Mouse (Mus musculus) inflammation-experienced regulatory T-cells, adult 6 months (primary cell): ENCODE measurements around the gene Gmds. TPM values are rescaled to one million over a fixed set of nuclear protein-coding genes. Genes with fewer than 3 reads are reported as not detected.

ENCODE experiments used
- ATAC-seq: one replicate; pipeline ENCODE4 v1.8.0; 2017
- polyA plus RNA-seq, 3 experiments: library from polyadenylated mRNA; unstranded; fragments of 100-300 nt; shearing (Covaris generic); gene quantifications; one replicate each; pipeline ENCODE4 v1.2.1; 2017

Gmds gene
- polyA plus RNA-seq, result 10 to 100 TPM; 17.2 to 26.3 (median 21.8) TPM

DNA sequence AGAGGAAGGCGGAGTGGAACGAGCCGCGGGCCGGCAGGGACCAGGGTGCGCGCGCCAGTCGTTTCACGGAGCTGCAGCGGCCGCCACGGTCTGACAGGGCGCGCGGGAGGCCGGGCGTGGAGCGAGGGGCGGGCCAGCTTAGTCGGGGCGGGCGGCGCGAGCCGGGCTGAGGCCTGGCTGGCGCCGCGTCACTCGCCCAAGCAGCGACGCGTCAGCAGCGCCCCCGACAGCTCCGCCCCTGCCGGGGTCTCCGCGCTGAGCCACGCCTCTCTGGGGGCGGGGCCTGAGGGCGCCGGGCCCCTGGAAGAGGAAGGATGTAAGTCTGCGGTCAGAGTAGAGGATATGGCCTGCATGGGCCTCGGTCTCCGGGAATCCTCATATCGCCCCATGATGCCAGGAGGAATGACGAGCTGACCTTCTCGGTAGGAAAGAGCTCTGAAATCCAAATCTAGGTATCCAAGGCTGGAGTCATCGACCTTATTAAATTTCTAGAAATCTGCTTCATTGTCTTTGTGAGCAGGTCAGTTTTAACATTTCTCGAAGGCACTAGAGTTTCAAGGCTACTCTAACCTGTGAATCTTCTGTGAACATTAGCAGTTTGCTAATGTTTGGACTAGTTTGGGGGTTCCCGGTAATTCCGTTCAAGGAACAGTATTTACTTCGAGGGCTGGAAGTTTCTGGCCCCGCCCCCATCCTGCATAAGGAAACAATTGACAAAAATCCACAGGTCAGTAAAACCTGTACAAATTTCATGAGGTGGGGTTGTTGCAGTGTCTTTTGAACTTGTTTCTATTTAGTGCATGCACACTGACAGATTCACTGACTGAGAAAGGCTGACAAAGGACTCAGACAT, at the start of gene Gmds:
Gene Gmds, minus strand, starts transcription at position 228 of the 853 bp plus-strand sequence.
- ATAC-seq, result peak; percentile 91

DNA sequence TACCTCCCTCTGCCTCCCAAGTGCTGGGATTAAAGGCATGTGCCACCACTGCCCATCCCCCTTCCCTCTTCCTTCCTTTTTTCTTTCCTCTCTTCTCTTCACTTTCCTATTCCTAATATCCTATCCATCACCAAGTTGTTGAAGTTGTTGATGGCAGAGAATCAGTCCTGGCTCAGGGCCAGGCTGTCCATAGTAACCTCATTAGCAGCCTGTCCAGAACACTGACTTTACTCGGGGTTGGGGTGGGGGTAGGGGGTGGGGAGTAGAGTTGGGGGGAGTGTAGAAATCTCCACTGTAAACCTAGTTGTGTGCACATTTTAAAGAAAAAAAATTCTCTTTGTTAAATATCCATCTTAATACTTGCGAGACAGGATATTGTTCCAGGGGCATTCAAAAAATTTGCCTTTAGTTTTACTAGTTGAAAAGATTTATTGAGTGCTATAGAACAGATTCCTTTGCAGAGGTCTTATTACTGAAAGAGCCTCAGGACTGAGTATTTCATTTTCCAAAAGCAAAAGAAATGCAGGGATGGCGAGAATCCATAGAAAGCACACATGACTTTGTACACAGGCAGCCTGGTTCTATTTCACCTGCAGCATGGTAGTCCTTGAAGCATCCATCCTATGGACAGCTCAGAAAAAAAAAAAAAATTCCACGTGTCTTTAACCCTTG, 47.0 kb upstream of the Gmds start:
- no peak for ATAC-seq

DNA sequence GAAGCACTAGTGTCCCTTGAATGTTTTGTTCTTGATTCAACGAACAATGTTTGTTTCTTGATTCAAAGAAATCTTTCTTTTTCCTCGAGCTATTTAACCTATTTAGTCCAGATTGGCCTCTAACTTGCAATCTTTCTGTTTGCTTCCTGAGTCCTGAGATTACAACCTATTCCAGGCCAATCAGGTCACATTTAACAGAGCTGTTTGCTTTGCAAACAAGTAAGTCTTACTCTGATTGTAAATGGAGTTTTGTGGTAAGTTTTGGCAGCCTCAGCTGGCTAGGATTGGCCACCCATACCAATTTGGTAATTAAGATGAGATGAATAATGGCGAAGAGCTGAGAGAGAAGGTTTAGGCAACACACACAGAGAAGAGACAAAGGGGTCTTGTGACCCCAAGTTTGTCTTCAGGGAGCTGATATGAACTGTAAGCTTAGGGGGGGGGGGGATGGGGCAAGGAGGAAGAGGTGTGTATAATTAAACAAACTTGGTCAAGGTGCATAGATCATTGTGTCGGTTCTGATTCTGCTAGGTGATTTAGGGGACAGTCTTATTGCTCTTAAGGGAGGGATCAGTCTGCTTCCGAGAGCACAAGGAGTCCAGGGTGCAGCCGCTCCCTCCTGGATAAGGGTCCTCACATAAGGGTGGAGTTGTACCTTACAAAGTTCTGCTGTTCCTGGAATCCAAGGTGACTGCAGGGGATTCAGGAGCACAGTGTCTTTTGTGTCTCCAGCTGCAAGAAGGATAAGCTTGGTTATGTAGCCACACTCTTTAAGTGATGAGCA, 43.9 kb upstream of the Gmds start:
- no peak for ATAC-seq

DNA sequence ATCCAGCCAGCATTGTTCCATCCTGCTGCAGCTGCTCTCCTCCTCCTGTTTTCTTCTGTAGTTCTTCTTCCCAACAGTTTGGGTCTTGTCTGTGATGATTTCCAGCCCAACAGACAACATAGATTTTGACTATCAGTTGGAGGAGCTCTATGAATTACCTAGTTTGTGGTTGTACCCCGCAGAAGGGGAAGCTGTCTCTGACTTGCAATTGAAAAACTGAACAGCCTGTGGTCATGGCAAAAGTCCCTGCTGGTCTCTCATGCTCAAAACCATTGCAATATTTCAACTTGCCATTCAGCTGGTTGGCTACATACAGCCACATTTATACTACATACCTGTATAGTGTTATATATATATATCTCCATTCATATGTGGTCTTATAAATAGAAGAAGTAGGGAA, 40.1 kb upstream of the Gmds start:
- no peak for ATAC-seq

DNA sequence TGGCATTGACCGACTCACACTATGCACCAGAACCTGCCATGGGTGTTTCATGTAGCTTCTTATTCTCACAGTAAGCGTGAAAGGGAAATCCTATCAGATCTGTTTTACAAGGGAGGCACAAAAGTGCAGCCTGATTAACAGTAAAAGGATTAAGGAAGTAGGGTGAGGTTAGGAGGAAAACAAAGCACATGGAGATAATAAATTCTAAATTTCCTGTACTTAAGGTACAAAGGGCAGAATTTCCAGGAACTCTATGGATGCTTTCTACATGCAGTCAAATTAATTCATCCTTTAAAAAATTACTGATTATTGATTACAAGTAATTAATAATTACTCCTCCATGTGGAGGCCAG, 34.0 kb upstream of the Gmds start:
- no peak for ATAC-seq

DNA sequence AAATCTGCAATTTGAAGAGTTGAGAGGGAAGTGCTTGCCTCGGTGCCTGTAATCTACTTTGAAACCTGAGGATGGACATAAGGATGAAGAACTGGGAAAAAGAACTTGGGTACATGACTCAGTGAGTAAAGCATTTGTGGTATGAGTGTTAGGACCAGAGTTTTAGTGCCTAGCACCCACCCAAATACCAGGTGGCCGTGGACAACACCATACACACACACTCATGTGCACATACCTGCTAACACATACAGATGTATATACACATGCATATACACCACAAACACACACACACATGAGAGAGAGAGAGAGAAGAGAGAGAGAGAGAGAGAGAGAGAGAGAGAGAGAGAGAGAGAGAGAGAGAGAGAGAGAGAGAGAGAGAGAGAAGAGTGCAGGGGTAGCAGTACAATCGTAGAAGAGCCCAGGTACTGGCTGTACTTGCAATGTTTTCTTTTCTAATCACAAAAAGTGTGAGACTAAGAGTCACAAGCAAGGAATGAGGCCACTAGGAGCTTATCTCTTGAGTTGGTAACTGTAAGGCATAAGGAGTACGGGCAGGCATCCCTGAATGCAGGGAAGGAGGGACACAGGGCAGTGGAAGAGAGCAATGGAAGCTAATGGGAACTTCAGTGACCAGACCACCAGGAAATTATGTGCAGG, 33.5 kb upstream of the Gmds start:
- no peak for ATAC-seq

DNA sequence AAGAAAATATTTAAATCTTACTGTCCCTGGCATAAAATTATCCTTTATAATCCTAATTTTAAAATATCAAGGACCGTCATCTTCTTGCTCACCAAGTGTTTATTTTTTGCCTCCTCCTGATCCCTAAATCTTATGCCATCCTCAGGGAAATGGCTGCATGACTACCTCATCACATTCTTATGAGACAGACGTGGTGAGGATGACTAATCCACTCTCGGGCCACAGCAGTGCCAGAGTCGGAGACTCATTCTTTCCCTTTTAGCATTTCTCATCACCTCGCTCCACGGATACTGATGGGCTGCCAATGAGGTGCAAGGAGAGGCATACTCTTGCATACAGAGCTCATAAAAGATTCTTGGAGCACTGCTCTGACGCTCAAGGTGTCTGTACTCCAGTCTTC, 32.2 kb upstream of the Gmds start:
- no peak for ATAC-seq

DNA sequence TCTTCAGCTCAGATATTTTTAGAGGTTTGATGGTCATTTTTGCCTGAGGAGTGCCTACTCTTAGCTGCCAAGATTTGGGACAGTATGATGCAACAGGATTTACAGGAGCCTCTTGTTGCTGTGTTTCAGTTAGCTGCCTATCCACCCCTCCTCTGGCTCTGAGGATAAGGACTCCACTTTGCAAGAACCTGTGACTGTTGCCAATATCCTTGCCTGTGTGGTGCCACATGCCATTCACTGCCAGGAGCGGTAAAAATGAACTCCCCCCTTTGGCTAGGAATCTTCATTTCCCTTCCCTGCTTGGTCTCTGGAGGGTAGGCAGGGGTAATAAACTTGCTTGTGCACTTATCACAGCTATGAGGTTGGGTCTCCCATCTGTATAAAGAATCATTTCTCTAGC, 31.6 kb upstream of the Gmds start:
- no peak for ATAC-seq

DNA sequence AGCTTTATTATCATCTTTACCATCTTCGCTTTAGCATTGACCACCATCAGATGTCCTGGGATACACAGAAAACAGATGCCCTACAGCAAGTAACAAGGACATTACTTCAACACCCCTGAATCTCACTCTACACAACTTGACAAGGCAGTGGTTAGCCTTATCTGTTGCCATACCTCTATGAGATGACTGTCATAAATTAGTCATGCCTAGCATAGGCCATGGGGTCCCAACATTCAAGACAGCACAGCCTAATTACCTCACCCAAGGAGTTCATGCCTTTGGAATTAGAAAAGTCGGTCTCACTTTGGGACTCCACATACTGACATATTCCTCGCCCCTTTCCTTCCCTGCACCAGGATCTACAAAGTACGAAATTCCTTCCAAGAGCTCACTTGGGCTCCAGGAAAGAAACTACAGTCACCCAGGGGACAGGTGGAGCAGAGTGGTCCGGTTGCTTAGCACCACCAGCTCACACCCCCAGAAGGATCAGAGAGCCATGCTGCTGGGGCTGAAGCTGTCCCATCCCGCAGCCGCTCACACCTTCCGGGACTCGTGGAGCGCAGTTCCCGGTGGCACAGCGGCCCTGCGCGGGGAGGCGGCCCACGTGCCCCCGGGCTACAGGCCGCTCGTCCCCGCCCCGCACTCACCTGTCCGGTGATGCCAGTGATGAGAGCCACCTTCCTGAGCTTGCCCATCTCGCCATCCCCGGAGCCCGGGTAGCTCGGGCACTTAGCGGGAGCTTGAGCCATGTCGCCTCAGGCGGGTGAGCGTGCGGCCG, 616 bp downstream of the Gmds start:
- ATAC-seq, result peak; percentile 44

DNA sequence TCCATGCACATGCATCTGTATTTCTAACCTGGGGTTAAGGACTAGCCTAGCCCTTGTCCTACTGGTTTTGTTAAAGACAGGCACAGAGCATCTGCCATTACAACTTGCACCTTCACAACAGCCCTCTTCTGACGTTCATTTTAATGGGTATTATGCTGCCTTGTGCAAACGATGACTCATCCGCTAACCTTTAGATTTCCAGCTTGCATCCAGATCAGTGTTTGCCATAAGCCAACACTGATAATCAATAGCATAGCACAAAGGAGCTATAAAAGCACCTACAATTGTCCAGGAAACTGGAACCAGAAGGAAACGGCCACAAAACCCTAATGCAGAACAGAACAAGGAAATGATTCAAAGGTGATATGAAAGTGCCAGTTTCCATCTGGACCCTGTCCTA, 20.2 kb downstream of the Gmds start:
- no peak for ATAC-seq

DNA sequence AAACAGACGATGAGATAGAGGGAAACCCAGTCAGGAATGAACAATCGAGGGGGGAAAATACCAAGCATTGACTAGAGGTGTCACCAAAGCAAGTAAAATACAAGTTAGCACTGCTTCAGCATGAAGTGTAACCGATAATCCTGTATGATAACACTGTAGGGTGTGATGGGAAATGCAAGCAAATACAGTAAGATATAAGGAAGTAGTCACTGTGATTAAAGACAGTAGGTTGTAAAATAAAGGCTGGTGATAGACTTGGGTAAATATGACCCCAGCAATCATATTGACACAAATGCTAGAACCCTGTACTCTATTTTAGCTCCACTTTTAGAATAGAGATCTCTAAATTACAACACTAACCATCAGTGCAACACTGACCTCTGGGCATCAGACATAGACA, 21.2 kb downstream of the Gmds start:
- no peak for ATAC-seq

DNA sequence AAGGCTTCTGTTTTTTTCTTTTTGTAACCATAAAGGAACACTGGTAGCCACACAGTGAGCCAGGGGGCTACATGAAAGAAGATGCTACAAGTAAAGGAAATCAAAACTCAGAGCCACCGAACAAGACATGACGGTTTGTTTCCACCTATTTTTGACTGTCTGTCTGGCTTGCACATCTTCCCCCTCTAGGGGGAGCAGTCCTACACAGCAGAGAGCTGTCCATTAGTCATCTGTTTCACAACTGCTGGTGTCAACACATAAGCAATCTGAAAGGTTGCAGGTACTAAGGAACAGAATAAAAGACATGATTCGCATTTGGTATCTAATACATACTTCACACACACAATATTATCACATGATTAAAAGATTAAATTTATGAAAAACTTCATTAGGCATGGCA, 25.9 kb downstream of the Gmds start:
- peak; percentile 97 for ATAC-seq

DNA sequence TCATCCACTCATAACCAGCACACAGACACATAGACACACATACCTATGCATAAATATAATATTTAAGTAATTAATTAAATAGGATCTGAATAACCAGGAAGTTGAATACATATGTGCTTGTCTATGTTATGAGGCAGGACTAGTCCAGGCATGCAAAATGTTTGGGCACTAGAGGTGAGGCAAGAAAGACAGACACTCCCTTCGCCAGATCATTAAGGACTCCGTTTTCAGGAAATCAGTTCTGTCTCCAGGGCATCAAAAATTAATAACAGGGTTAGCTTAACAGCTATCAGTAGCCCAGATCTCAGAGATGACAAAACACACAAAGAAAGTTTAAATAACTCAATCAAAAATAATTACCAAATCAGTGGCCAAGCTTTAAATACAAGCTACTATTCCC, 27.1 kb downstream of the Gmds start:
- no peak for ATAC-seq

DNA sequence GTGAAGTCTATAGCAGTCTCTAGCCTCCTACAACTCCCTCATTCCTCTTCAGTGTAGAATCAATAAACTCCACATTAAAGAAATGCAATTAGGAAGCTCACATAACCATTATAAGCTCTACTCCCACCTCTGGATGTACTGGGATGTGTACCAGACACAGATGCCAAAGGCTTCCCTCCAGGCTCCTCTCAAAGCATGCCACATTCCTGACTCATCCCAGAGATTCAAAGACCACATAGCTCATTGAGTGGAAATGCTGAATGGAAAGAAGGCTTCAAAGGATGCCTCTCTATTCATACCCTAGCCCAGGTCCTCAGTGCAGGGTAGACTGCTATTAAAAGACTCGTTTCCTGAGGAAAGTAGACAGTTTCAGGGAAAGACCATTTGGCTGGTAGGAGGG, 40.1 kb downstream of the Gmds start:
- ATAC-seq, result no peak

DNA sequence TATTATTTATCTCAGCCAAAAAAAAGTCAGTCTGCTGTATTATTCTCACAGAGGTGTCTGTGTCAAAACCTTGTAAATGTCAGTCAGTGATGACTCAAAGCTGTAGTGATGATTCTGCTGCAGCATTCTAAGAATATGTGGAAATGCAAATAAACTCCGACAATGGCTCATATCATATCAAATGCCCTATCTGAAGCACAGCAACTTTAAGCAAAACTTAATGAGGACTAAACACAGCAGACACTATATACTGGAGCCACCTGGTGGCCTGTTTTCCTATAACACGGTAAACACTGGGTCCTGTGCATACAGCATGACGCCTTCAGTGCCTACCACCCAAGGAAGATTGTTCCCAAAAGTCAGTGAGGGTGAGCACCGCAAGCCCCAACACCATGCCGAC, 41.1 kb downstream of the Gmds start:
- ATAC-seq, result peak; percentile 56

DNA sequence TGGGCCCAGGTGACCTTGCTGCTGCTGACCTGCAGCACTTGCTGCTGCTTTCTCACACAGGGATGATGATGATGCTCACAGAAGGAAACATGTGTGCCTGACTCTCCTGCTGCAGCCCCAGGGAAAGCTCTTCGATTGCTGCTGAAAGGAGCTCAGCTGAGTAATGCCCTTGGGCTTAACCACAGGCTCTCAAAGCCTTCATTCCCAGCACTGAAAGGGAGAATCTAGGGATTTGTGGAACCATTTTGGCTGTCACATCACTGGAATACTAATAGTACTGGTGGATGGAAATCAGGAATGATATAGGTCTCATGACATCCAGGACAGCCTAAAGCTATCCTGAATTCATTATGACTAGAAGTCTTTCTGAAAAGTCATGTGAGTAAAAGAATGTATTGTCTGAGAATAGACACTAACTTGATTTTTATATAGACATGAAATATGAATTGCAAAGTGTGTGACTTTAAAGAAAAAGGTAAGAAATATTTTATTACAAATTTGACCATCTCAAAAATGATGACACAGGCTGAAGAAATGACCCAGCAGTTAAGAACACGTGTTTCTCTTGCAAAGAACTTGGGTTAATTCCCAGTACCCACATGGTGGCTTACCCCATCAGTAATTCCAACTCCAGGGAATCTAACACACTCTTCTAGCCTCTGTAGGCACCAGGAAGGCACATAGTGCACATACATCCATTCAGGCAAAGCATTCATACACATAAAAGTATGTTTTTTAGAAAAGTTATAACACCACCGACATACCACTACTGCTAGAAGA, 43.9 kb downstream of the Gmds start:
- ATAC-seq, result no peak

DNA sequence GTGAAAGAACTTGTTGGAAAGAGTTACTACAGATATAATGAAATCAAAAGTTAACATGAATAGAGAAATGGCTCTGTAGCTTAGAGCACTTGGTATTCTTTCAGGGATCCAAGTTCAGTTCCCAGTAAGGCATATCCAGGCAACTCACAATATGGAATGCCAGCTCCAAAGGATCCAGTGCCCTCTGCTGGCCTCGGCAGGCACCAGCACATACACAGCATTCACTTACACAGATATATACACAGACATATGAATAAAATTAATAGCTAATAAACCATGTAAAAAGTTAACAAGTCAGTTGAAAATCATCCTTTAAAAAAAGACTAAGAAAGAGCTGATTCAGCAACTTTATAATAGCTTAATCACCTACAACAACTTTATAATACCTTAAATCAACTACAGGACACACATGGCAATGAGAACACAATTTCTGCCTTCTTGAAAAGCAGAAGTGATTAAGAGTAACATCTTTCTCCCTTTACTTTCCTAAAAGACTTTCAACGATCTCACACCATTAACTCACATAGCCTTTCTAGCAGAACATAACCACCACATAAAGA, 65.5 kb downstream of the Gmds start:
- ATAC-seq, result no peak

DNA sequence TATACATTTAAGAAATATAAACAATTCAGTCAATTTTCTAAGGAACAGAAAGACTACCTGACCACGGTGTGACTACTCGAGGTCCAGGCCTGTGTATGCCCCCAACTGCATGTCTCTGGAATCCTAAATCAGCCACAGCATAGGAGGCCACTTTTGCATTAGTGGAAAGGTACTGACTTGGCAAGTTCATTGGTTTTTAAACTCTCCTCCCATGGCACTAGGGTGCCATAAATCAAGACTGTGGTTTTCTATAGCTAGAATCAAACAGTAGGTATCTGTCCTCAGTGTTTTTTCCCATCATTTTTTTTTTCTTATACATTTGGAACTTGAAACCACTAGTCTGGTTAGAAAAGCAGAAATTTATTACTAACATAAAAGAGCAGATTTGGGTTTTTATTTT, 68.8 kb downstream of the Gmds start:
- ATAC-seq, result no peak

DNA sequence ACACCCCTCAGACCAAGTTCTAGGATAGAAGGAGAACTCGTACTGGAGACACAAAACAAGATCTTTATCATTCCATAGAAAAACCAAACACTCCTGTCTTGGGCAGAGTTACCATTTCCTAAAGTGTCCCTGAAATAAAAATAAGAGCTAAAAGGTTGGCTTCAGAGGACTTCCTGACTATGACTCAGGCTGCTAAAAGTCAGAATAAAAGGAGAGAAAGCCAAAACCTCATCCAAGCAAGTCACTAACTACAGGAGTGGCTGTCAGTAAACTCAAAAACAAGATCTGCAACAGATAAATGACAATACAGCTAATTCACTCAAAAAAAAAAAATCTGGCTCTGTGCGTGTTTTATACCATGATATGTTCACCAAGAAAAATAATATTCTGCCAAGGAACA, 69.3 kb downstream of the Gmds start:
- no peak for ATAC-seq

DNA sequence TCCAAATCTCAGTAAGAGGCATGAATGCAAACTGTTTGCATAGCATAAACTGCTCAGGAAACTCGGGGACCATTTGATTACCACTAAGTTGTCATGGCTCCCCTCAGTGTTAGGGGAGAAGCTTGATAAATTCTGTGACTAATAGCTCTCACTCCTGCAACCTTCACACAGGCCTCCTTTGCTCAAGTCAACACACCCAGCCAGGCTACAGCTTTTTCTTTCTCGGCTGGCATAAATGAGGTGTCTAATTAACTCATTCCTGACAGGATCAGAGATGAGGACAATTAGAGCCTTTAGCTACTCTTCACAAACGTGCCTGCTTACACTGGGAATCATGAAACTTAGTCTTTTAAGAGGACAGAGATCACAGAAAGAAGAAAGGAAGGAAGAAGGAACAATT, 70.3 kb downstream of the Gmds start:
- ATAC-seq, result no peak

DNA sequence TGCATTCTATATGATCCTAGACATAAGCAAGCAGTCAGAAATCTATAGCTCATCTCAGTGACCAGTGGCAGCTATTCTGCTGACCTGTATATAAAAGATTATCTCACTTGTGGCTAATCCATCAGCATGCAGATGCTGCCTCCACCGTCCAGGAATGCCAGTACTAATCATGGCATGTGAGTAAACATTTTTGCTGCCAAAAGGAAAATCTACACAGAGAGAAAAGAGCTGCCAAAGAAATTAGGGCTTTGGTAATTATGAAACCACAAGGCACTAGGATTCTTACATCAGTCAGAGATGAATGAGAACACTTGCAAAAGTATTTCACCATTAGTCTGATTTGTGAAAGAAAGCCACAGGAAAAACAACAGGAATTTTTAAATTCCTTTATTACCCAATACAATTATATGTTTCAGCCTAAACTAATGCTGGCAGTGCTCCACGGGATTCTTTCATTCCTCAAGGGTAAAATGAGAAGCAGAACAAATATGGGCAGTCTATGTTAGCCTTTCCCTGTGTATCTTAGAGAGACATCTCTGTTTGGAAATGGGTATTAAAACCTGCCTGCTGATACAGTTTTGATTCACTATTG, 71.3 kb downstream of the Gmds start:
- no peak for ATAC-seq
